Mouse (Mus musculus) brown adipose tissue, adult 24 weeks (tissue): ENCODE data around the gene Stard5. TPM values are rescaled to one million over a fixed set of nuclear protein-coding genes. Genes with fewer than 3 reads are reported as not detected.

Source experiments
- H3K27ac ChIP-seq: fragments of 200-500 bp; replicated peaks from 2 replicates; pipeline ENCODE4 v1.5.1; 2012; ENCODE audit warnings: low read depth, mild to moderate bottlenecking, low read length
- H3K4me1 ChIP-seq: fragments of 200-500 bp; 2 replicates; pipeline ENCODE4 v1.6.1; 2012; ENCODE audit warnings: low read length, mixed read lengths; ENCODE audit not compliant: control insufficient read depth, insufficient read depth, insufficient read length
- H3K4me3 ChIP-seq: fragments of 200-500 bp; 2 replicates; pipeline ENCODE4 v1.5.1; 2012; ENCODE audit warnings: low read depth, mild to moderate bottlenecking, low read length, moderate library complexity; ENCODE audit not compliant: insufficient read depth
- polyA plus RNA-seq: library from polyadenylated mRNA; stranded (reverse); fragments of >200 nt; gene quantifications from 2 replicates; pipeline ENCODE4 v1.2.4, GENCODE M21; 2012; ENCODE audit not compliant: missing spikeins, insufficient read depth, insufficient read length

Stard5 gene
- polyA plus RNA-seq, 1 experiment = 19.6 TPM

GRCm38 (mm10) chr7:83667936-83668645 is 36.3 kb downstream of the Stard5 start:
- Histone ChIP-seq H3K4me3 (no peak overlapping the region), H3K4me1 (no peaks in the 10 kb centered on the region), H3K27ac (no peak overlapping the region)

- Histone ChIP-seq H3K27ac (no peak overlapping the region), H3K4me3 (no peak overlapping the region), H3K4me1 (no peaks in the 10 kb centered on the region)
Observed at GRCm38 (mm10) chr7:83668724-83669123, 37.0 kb downstream of the Stard5 start.

- Histone ChIP-seq H3K4me3 (no peak overlapping the region), H3K27ac (no peak overlapping the region), H3K4me1 (no peaks in the 10 kb centered on the region)
Observed at GRCm38 (mm10) chr7:83671573-83671972, 39.8 kb downstream of the Stard5 start.

GRCm38 (mm10) chr7:83675545-83676254 is 43.9 kb downstream of the Stard5 start:
- no peak overlapping the region for H3K27ac ChIP-seq
- H3K4me1 ChIP-seq = no peaks in the 10 kb centered on the region
- no peak overlapping the region for H3K4me3 ChIP-seq

GRCm38 (mm10) chr7:83677296-83677695 is 45.5 kb downstream of the Stard5 start:
- no peak overlapping the region for H3K4me3 ChIP-seq
- H3K27ac ChIP-seq = no peak overlapping the region
- H3K4me1 ChIP-seq = no peaks in the 10 kb centered on the region

- H3K27ac ChIP-seq = no peak overlapping the region
- H3K4me1 ChIP-seq = no peaks in the 10 kb centered on the region
- H3K4me3 ChIP-seq = no peak overlapping the region
Observed at GRCm38 (mm10) chr7:83678506-83678905, 46.7 kb downstream of the Stard5 start.

GRCm38 (mm10) chr7:83682640-83683274 is 51.0 kb downstream of the Stard5 start:
- Histone ChIP-seq H3K27ac (no peak overlapping the region), H3K4me1 (no peaks in the 10 kb centered on the region), H3K4me3 (no peak overlapping the region)

- Histone ChIP-seq H3K4me1 (no peaks in the 10 kb centered on the region), H3K27ac (no peak overlapping the region), H3K4me3 (no peak overlapping the region)
Observed at GRCm38 (mm10) chr7:83695449-83696212, 63.9 kb downstream of the Stard5 start.

- H3K27ac ChIP-seq = no peak overlapping the region
- no peaks in the 10 kb centered on the region for H3K4me1 ChIP-seq
- H3K4me3 ChIP-seq = no peak overlapping the region
Observed at GRCm38 (mm10) chr7:83699066-83699745, 67.4 kb downstream of the Stard5 start.

Other genes starting within 250 kb of the Stard5 start
- gene Tmc3, start 47.0 kb upstream of the Stard5 start, polyA plus RNA-seq = not detected in 2 replicates
- gene Il16, start 113.8 kb downstream of the Stard5 start, polyA plus RNA-seq = 1.3 and 3.0 TPM in 2 replicates
- gene Cfap161, start 162.9 kb downstream of the Stard5 start, polyA plus RNA-seq = 1.1 and 1.4 TPM in 2 replicates